Mouse (Mus musculus) liver, postnatal 0 days (tissue): ENCODE measurements at regions not wholly inside any gene's neighbourhood (a gene's known extent, or its start where the extent isn't known, plus 50 kb on each side); places are given as distances from the start of the nearest gene placed in this dataset.
A peak's percentile ranks its signal among the peaks of the same experiment; 100 is the strongest.

ENCODE experiments used
- ATAC-seq: fragments of 200-750 bp; cut with Nextera tagmentation; 2 replicates; pipeline ENCODE4 v1.8.0; 2017; ENCODE audit warnings: mild to moderate bottlenecking, moderate library complexity
- DNase-seq: peaks from one replicate; pipeline ENCODE4 v3.0.0-alpha.2; 2016
- H3K27ac ChIP-seq: fragments of 300-500 bp; sonication (generic); 2 replicates; pipeline ENCODE4 v1.5.1; 2014; ENCODE audit warnings: antibody characterized with exemption, moderate library complexity, mild to moderate bottlenecking, low read depth
- H3K27me3 ChIP-seq: fragments of 300-500 bp; sonication (generic); 2 replicates; pipeline ENCODE4 v1.6.1; 2014; ENCODE audit warnings: low read length, control low read depth, mixed read lengths; ENCODE audit not compliant: insufficient read depth
- H3K36me3 ChIP-seq: fragments of 300-500 bp; sonication (generic); replicated peaks from 2 replicates; pipeline ENCODE4 v1.6.1; 2014; ENCODE audit warnings: mild to moderate bottlenecking, control low read depth, low read length, moderate library complexity, mixed read lengths; ENCODE audit not compliant: insufficient read depth
- H3K4me1 ChIP-seq: fragments of 300-500 bp; sonication (generic); 2 replicates; pipeline ENCODE4 v1.6.1; 2014; ENCODE audit warnings: antibody characterized with exemption, mild to moderate bottlenecking, control low read depth; ENCODE audit not compliant: insufficient read depth
- H3K4me2 ChIP-seq: fragments of 300-500 bp; sonication (generic); 2 replicates; pipeline ENCODE4 v1.6.1; 2014; ENCODE audit warnings: low read depth, mild to moderate bottlenecking, low read length, moderate library complexity, mixed read lengths
- H3K4me3 ChIP-seq: fragments of 300-500 bp; sonication (generic); 2 replicates; pipeline ENCODE4 v1.5.1; 2014; ENCODE audit warnings: low read depth, low read length
- H3K9ac ChIP-seq: fragments of 300-500 bp; sonication (generic); replicated peaks from 2 replicates; pipeline ENCODE4 v1.6.1; 2014; ENCODE audit warnings: mild to moderate bottlenecking, moderate library complexity
- H3K9me3 ChIP-seq: fragments of 300-500 bp; sonication (generic); 2 replicates; pipeline ENCODE4 v1.6.1; 2016; ENCODE audit warnings: mild to moderate bottlenecking, control low read depth, low read length, mixed read lengths
- CTCF ChIP-seq: sonication (generic); IDR thresholded peaks from 2 replicates; pipeline ENCODE4 v1.5.1; 2016; ENCODE audit warnings: antibody characterized with exemption, low read depth
- EP300 ChIP-seq: IDR thresholded peaks from 2 replicates; pipeline ENCODE4 v1.6.1; 2016; ENCODE audit warnings: antibody characterized with exemption, low read depth, mild to moderate bottlenecking
- WGBS: fragments of 180-500 bp; shearing (Covaris S2); extraction: QIAGEN DNeasy Blood & Tissue Kit; methylation state at CpG from one replicate; pipeline ENCODE4 v1.1.7; 2014; ENCODE audit not compliant: insufficient replicate concordance; 5-methylcytosine and 5-hydroxymethylcytosine counted together

DNA sequence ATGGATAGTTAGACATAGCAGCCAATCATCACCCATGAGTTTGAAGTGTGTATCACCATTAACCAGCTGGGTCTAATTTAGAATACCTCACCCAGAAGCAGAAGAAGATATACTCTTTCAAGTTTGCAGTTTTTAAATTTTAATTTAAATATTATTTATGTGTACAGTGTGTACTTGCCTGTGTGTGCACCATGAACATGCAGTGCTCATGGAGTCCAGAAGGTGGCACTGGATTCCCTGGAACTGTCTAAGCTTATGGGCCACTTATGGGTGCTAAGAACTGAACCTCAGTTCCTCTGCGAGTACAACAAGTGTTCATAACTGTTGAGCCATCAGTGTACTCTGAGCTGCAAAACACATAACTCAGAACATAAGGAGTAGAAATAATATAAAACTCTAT lies 675.6 kb downstream of the Adcyap1 start:
- no peak overlapping the region for H3K4me3 ChIP-seq
- WGBS: 76% methylated on average over 1 of the region's 1 CpGs
- no peaks in the 10 kb centered on the region for H3K36me3 ChIP-seq
- no peaks in the 10 kb centered on the region for H3K27me3 ChIP-seq
- no peak for ATAC-seq
- no peak overlapping the region for H3K27ac ChIP-seq
- no peaks in the 10 kb centered on the region for H3K9me3 ChIP-seq
- H3K9ac ChIP-seq: no peak overlapping the region
- H3K4me1 ChIP-seq: no peaks in the 10 kb centered on the region
- H3K4me2 ChIP-seq: no peak overlapping the region
- no peak for DNase-seq
- TF ChIP-seq CTCF: 0 out of 2 replicates have a peak, but pooled peaks have one; percentile 4
- TF ChIP-seq EP300: no peak

DNA sequence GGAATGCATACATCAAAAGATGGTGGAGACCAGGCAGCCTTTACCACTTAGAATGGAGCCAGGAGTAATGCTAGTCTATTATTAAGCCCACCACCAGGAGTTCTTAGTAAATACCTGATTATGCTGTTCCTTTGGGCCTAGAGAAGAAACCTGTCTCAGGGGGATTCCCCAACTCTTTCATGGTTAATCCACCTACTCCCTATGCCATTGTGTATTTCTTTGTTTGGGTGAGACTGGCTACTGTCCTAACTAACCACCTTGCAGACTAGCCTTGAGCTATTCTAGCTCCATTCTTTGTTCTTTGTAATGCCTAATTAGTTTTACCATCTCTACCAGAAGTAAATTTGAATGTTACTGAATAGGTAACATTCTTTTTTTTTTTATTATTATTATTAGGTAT lies 706.8 kb downstream of the Adcyap1 start:
- no peaks in the 10 kb centered on the region for H3K9me3 ChIP-seq
- H3K36me3 ChIP-seq: no peaks in the 10 kb centered on the region
- H3K4me1 ChIP-seq: no peaks in the 10 kb centered on the region
- TF ChIP-seq CTCF (no peak), EP300 (no peak)
- no peak for ATAC-seq
- H3K4me2 ChIP-seq: no peak overlapping the region
- H3K9ac ChIP-seq: no peak overlapping the region
- H3K4me3 ChIP-seq: no peak overlapping the region
- no peak overlapping the region for H3K27ac ChIP-seq
- no peaks in the 10 kb centered on the region for H3K27me3 ChIP-seq
- DNase-seq: no peak

DNA sequence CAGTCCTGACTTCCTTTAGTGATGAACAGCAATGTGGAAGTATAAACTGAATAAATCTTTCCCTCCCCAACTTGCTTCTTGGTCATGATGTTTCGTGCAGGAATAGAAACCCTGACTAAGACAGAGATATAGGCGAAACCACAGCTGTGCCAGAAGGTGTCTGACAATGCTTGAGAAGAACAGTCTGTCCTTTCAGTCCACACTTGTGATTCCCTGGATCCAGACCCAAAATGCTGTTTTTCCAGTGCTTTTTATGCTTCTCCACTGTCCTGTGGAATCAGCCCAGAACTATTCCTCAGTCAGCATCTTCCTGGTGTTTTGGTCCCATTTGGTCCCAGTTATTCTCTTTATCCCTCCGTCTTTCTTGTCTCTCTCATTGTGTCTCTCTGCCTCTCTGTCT lies 723.6 kb downstream of the Adcyap1 start:
- ATAC-seq: no peak
- H3K9me3 ChIP-seq: no peaks in the 10 kb centered on the region
- DNase-seq: no peak
- TF ChIP-seq EP300: no peak
- H3K4me1 ChIP-seq: no peaks in the 10 kb centered on the region
- H3K4me3 ChIP-seq: no peak overlapping the region
- no peak overlapping the region for H3K4me2 ChIP-seq
- 54% methylated on average over 3 of the region's 3 CpGs for WGBS
- no peak overlapping the region for H3K27ac ChIP-seq
- H3K27me3 ChIP-seq: no peaks in the 10 kb centered on the region
- H3K36me3 ChIP-seq: no peaks in the 10 kb centered on the region
- H3K9ac ChIP-seq: no peak overlapping the region

DNA sequence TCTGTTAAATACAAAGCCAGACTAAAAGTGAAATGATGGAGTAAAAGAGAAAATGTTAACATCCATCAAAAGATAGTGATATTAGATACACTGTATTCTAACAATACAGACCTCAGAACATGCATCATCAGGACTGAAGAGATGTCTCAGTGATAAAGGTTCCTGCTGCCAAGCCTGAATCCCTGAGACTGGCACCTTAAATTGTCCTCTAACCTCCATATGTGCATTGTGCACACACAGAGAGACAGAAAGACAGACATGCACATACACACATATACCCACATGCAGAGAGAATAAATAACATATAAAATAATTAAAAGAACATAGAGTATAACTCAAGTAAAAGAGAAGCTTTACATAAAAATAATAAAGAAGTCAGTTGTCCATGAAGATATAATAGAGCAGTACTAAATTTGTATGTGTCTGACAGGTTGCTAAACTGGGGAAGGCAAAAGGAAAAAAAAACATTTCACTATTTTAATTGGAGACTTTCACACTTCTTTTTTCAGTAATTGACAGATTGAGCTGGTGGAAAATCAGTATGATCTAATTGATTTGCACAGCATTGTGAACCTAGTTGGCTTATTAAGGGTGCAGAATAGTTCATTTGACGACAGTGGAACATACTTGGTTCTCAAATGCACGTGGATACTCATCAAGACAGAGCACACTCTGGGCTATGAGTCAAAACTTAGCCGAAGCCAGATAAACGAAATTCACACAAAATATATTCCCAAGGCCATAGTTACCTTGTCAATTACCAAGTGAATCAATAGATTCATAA lies 725.6 kb downstream of the Adcyap1 start:
- Histone ChIP-seq H3K36me3 (no peaks in the 10 kb centered on the region), H3K27me3 (no peaks in the 10 kb centered on the region), H3K9ac (no peak overlapping the region), H3K4me1 (no peaks in the 10 kb centered on the region), H3K27ac (no peak overlapping the region), H3K4me2 (no peak overlapping the region), H3K4me3 (no peak overlapping the region), H3K9me3 (no peaks in the 10 kb centered on the region)
- TF ChIP-seq CTCF (no peak), EP300 (no peak)
- ATAC-seq (no peak), DNase-seq (no peak)
- whole genome bisulfite sequencing: 58% methylated on average over 4 of the region's 4 CpGs
